Mouse (Mus musculus) MEL (cell line): Measurements from ENCODE around the gene Foxb2. TPM values are rescaled to one million over a fixed set of nuclear protein-coding genes. Genes with fewer than 3 reads are reported as not detected.

Experiments used
- DNase-seq: peaks from one replicate; pipeline ENCODE4 v3.0.0; 2011; ENCODE audit warnings: low read depth, low spot score
- H3K27ac ChIP-seq: 2 replicates; pipeline ENCODE4 v1.5.1; 2012; ENCODE audit warnings: low read depth, mild to moderate bottlenecking, control low read depth, low read length, moderate library complexity; ENCODE audit not compliant: control insufficient read depth
- H3K27me3 ChIP-seq, 2 experiments: fragments of 150-350 bp in 1 of 2; sonication (generic) in 1 of 2; 2 replicates each; pipeline ENCODE4 v1.6.1; 2012; ENCODE audit warnings: low read length in 2 of 2, mild to moderate bottlenecking in 2 of 2, improper control_type of control experiment in 1 of 2, moderate library complexity in 1 of 2; ENCODE audit not compliant: insufficient read depth in 2 of 2, control insufficient read depth in 1 of 2
- H3K36me3 ChIP-seq, 2 experiments: 2 replicates each; pipeline ENCODE4 v1.6.1; 2012 to 2014; ENCODE audit warnings: low read length in 2 of 2, improper control_type of control experiment in 1 of 2, inconsistent platforms in 1 of 2, mild to moderate bottlenecking in 1 of 2; ENCODE audit not compliant: insufficient read depth in 2 of 2, control insufficient read depth in 1 of 2
- H3K4me1 ChIP-seq, 2 experiments: fragments of 150-350 bp in 1 of 2; sonication (generic) in 1 of 2; 2 replicates each; pipeline ENCODE4 v1.6.1; 2012; ENCODE audit warnings: low read length in 2 of 2, improper control_type of control experiment in 1 of 2, mild to moderate bottlenecking in 1 of 2; ENCODE audit not compliant: insufficient read depth in 2 of 2, control insufficient read depth in 1 of 2
- H3K4me3 ChIP-seq, 2 experiments: fragments of 150-350 bp in 1 of 2; sonication (generic) in 1 of 2; 2 replicates each; pipeline ENCODE4 v1.5.1; 2012; ENCODE audit warnings: low read depth in 2 of 2, low read length in 2 of 2, mild to moderate bottlenecking in 2 of 2, moderate library complexity in 2 of 2, control low read depth in 1 of 2, improper control_type of control experiment in 1 of 2; ENCODE audit not compliant: control insufficient read depth in 1 of 2, insufficient read depth in 1 of 2
- H3K79me2 ChIP-seq: 2 replicates; pipeline ENCODE4 v1.6.1; 2012; ENCODE audit warnings: mild to moderate bottlenecking, low read length, moderate library complexity; ENCODE audit not compliant: control insufficient read depth, poor library complexity, insufficient read depth
- H3K9ac ChIP-seq: 2 replicates; pipeline ENCODE4 v1.6.1; 2012; ENCODE audit warnings: low read depth, mild to moderate bottlenecking, control low read depth, low read length, moderate library complexity; ENCODE audit not compliant: control insufficient read depth, poor library complexity, severe bottlenecking
- H3K9me3 ChIP-seq: fragments of 150-350 bp; sonication (generic); replicated peaks from 2 replicates; pipeline ENCODE4 v1.6.1; 2012; ENCODE audit warnings: mild to moderate bottlenecking, low read length, improper control_type of control experiment, moderate library complexity; ENCODE audit not compliant: insufficient read depth
- BHLHE40 ChIP-seq: IDR thresholded peaks from 2 replicates; pipeline ENCODE4 v1.6.1; 2012; ENCODE audit warnings: low read depth, mild to moderate bottlenecking, inconsistent platforms, low read length, improper control_type of control experiment, borderline replicate concordance
- CHD1 ChIP-seq: IDR thresholded peaks from 2 replicates; pipeline ENCODE4 v1.6.1; 2012; ENCODE audit warnings: low read depth, mild to moderate bottlenecking, inconsistent platforms, low read length, improper control_type of control experiment
- CTCF ChIP-seq, 3 experiments: IDR thresholded peaks in 2 of 3; conservative IDR thresholded peaks in 1 of 3; 2 replicates each; pipeline ENCODE4 v1.5.1; 2011 to 2012; ENCODE audit warnings: low read length in 3 of 3, low read depth in 2 of 3, mild to moderate bottlenecking in 2 of 3, improper control_type of control experiment in 1 of 3, inconsistent platforms in 1 of 3, mixed read lengths in 1 of 3, moderate library complexity in 1 of 3; ENCODE audit not compliant: control insufficient read depth in 1 of 3, insufficient read depth in 1 of 3, poor library complexity in 1 of 3, severe bottlenecking in 1 of 3
- ELF1 ChIP-seq: IDR thresholded peaks from 2 replicates; pipeline ENCODE4 v1.6.1; 2014; ENCODE audit warnings: low read depth, mild to moderate bottlenecking, inconsistent platforms, low read length, improper control_type of control experiment, moderate library complexity
- ETS1 ChIP-seq: IDR thresholded peaks from 2 replicates; pipeline ENCODE4 v1.6.1; 2012; ENCODE audit warnings: low read depth, mild to moderate bottlenecking, inconsistent platforms, low read length, improper control_type of control experiment, moderate library complexity
- GATA1 ChIP-seq: IDR thresholded peaks from 2 replicates; pipeline ENCODE4 v1.6.1; 2011; ENCODE audit warnings: low read depth, low read length, improper control_type of control experiment
- MAZ ChIP-seq: IDR thresholded peaks from 2 replicates; pipeline ENCODE4 v1.6.1; 2012; ENCODE audit warnings: low read depth, mild to moderate bottlenecking, inconsistent platforms, low read length, improper control_type of control experiment
- MYB ChIP-seq: IDR thresholded peaks from 2 replicates; pipeline ENCODE4 v1.6.1; 2011; ENCODE audit warnings: mild to moderate bottlenecking, low read depth, low read length, improper control_type of control experiment
- MYC ChIP-seq: IDR thresholded peaks from 2 replicates; pipeline ENCODE4 v1.6.1; 2011; ENCODE audit warnings: low read depth, mild to moderate bottlenecking, low read length, improper control_type of control experiment, moderate library complexity
- NRF1 ChIP-seq: IDR thresholded peaks from 2 replicates; pipeline ENCODE4 v1.6.1; 2014; ENCODE audit warnings: low read depth, mild to moderate bottlenecking, inconsistent platforms, low read length, improper control_type of control experiment, moderate library complexity; ENCODE audit not compliant: poor library complexity, insufficient read depth, severe bottlenecking
- POLR2AphosphoS2 ChIP-seq: IDR thresholded peaks from 2 replicates; pipeline ENCODE4 v1.6.1; 2011; ENCODE audit warnings: low read length, improper control_type of control experiment
- RAD21 ChIP-seq: IDR thresholded peaks from 2 replicates; pipeline ENCODE4 v1.6.1; 2011; ENCODE audit warnings: mild to moderate bottlenecking, low read depth, low read length, improper control_type of control experiment
- SIN3A ChIP-seq: IDR thresholded peaks from 2 replicates; pipeline ENCODE4 v1.6.1; 2012; ENCODE audit warnings: low read length, improper control_type of control experiment, inconsistent platforms
- TAL1 ChIP-seq: IDR thresholded peaks from 2 replicates; pipeline ENCODE4 v1.6.1; 2012; ENCODE audit warnings: mild to moderate bottlenecking, inconsistent platforms, low read length, moderate library complexity, mixed read lengths
- TBP ChIP-seq: IDR thresholded peaks from 2 replicates; pipeline ENCODE4 v1.8.0; 2011; ENCODE audit warnings: low read depth, low read length, improper control_type of control experiment
- TCF12 ChIP-seq: IDR thresholded peaks from 2 replicates; pipeline ENCODE4 v1.6.1; 2014; ENCODE audit warnings: low read depth, mild to moderate bottlenecking, inconsistent platforms, low read length, improper control_type of control experiment, moderate library complexity
- USF1 ChIP-seq: IDR thresholded peaks from 2 replicates; pipeline ENCODE4 v1.6.1; 2014; ENCODE audit warnings: low read depth, mild to moderate bottlenecking, inconsistent platforms, low read length, improper control_type of control experiment, moderate library complexity
- USF2 ChIP-seq, 2 experiments: IDR thresholded peaks; 2 replicates each; pipeline ENCODE4 v1.6.1; 2011 to 2012; ENCODE audit warnings: improper control_type of control experiment in 2 of 2, low read length in 2 of 2, borderline replicate concordance in 1 of 2, inconsistent platforms in 1 of 2, low read depth in 1 of 2, mild to moderate bottlenecking in 1 of 2; ENCODE audit not compliant: insufficient read depth in 1 of 2
- ZC3H11A ChIP-seq: IDR thresholded peaks from 2 replicates; pipeline ENCODE4 v1.6.1; 2012; ENCODE audit warnings: low read depth, mild to moderate bottlenecking, inconsistent platforms, low read length, improper control_type of control experiment
- ZKSCAN1 ChIP-seq: IDR thresholded peaks from 2 replicates; pipeline ENCODE4 v1.6.1; 2012; ENCODE audit warnings: low read depth, mild to moderate bottlenecking, inconsistent platforms, low read length, improper control_type of control experiment, moderate library complexity
- ZNF384 ChIP-seq: IDR thresholded peaks from 2 replicates; pipeline ENCODE4 v1.6.1; 2012; ENCODE audit warnings: low read depth, mild to moderate bottlenecking, inconsistent platforms, low read length, improper control_type of control experiment
- polyA plus RNA-seq, 2 experiments: library from polyadenylated mRNA; stranded (reverse) in 1 of 2; unstranded in 1 of 2; fragments of >175 nt in 1 of 2; fragments of >200 nt in 1 of 2; gene quantifications; 2 replicates each; pipeline versions ENCODE4 v1.2.1 to v1.2.4; 2012; ENCODE audit warnings: low replicate concordance in 2 of 2, low read depth in 1 of 2; ENCODE audit not compliant: insufficient read length in 2 of 2, insufficient read depth in 1 of 2, missing spikeins in 1 of 2
- total RNA-seq: library from RNA; depleted of rRNA; stranded (reverse); fragments of 300-350 nt; gene quantifications from 2 replicates; pipeline ENCODE4 v1.2.3, GENCODE M21; 2012

Gene Foxb2
- total and polyA plus RNA-seq, 3 experiments = not detected

DNA sequence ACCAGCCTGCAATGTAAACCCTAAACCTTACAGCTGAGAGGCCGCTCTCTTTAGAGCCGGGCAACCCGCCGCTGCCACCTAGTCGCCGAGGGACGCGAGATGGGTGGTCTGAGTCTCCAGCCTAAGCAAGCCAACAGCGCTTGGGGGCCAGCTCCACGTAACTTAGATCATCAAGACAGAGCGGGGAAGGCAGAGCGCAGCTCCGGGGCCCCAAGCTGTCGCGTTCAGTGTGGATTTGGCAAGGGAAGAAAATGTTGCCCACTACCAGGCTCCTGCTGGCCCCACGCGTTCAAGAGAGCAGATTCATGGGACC, 2.8 kb upstream of the Foxb2 start:
- H3K27ac ChIP-seq = no peak overlapping the region
- TF ChIP-seq NRF1 (no peak), ETS1 (no peak), POLR2AphosphoS2 (no peak), ZNF384 (no peak), MYC (no peak), ZC3H11A (no peak), MAZ (no peak), CTCF (IDR thresholded peaks at IDR 0.05 in 2 of 3, conservative IDR thresholded peaks at IDR 0.05 in 1 of 3; ENCODE audit: control insufficient read depth in 1 of 3, insufficient read depth in 1 of 3, low read depth in 2 of 3, low read length in 3 of 3, poor library complexity in 1 of 3, severe bottlenecking in 1 of 3) (no peak), ELF1 (no peak), TCF12 (no peak), RAD21 (no peak), SIN3A (no peak), TBP (no peak), MYB (no peak), GATA1 (no peak), CHD1 (no peak), USF1 (no peak), ZKSCAN1 (no peak), USF2 (IDR thresholded peaks at IDR 0.05; ENCODE audit: borderline replicate concordance in 1 of 2, insufficient read depth in 1 of 2, low read depth in 1 of 2, low read length in 2 of 2) (no peak), TAL1 (no peak)
- H3K36me3 ChIP-seq = no peaks in the 10 kb centered on the region
- no peaks in the 10 kb centered on the region for H3K79me2 ChIP-seq
- H3K4me1 ChIP-seq = no peaks in the 10 kb centered on the region
- no peak overlapping the region for H3K4me3 ChIP-seq
- no peaks in the 10 kb centered on the region for H3K27me3 ChIP-seq
- no peak for DNase-seq
- H3K9me3 ChIP-seq = no peaks in the 10 kb centered on the region
- H3K9ac ChIP-seq = no peak overlapping the region

DNA sequence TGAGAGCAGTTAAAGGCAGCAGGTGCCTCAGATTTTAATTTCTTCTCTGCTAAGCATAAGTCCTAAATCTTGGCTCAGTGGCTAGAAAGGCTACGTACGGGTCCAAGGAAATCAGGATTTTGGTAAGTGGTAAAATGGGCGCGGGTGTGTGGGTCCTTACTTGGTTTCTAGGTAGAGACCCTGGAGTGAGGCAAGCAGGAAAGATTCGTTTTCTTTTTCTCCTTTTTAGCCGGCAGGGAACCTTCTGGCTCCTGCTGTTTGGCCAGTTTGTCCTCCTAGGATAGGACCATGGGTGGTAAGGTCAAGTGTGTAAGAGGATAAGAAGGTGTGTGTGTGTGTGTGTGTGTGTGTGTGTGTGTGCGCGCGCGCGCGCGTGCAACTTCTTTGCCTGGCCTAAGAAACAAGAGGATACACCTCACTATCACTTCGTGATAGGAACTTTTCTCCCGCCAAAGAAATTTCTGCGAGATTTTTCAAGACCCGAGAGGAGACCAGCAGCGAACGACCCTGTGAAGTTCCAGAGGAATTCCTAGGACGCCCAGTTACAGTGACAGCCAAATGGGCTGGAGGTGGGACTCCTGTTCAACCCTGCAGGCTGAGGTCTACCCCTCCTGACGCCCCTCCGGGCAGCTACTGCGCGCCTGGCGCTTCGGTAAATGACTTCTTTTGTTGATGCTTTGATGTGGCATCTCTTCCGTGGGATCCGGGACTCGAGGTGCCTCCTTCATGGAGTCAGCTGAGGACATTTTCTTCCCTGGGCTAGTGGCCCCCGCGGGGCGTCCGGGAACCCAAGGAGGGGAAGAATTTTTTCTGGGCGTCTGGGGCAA, 2.2 kb upstream of the Foxb2 start:
- Histone ChIP-seq H3K9ac (no peak overlapping the region), H3K4me1 (no peaks in the 10 kb centered on the region), H3K36me3 (no peaks in the 10 kb centered on the region), H3K27me3 (no peaks in the 10 kb centered on the region), H3K27ac (no peak overlapping the region), H3K9me3 (no peaks in the 10 kb centered on the region), H3K4me3 (no peak overlapping the region), H3K79me2 (no peaks in the 10 kb centered on the region)
- no peak for DNase-seq
- no peak for TF ChIP-seq BHLHE40
